Mouse (Mus musculus) forebrain, embryonic 14.5 days (tissue): ENCODE results near the gene Dmkn. TPM values are rescaled to one million over a fixed set of nuclear protein-coding genes. Genes with fewer than 3 reads are reported as not detected.

Experiments used
- ATAC-seq: fragments of 200-750 bp; cut with Nextera tagmentation; 2 replicates; pipeline ENCODE4 v1.8.0; 2017; ENCODE audit warnings: mild to moderate bottlenecking, moderate library complexity
- DNase-seq: peaks from one replicate; pipeline ENCODE4 v3.0.0-alpha.2; 2015; ENCODE audit warnings: low spot score
- H3K27ac ChIP-seq: fragments of 300-500 bp; sonication (generic); 2 replicates; pipeline ENCODE4 v1.5.1; 2014; ENCODE audit warnings: low read depth, mild to moderate bottlenecking, control low read depth, low read length, moderate library complexity
- H3K27me3 ChIP-seq: fragments of 300-500 bp; sonication (generic); replicated peaks from 2 replicates; pipeline ENCODE4 v1.6.1; 2014; ENCODE audit warnings: low read length, control low read depth, mixed read lengths; ENCODE audit not compliant: control insufficient read depth, insufficient read depth
- H3K36me3 ChIP-seq: fragments of 300-500 bp; sonication (generic); 2 replicates; pipeline ENCODE4 v1.6.1; 2014; ENCODE audit warnings: low read length, control low read depth; ENCODE audit not compliant: control insufficient read depth, insufficient read depth
- H3K4me1 ChIP-seq: fragments of 300-500 bp; sonication (generic); 2 replicates; pipeline ENCODE4 v1.6.1; 2014; ENCODE audit warnings: antibody characterized with exemption, low read length, control low read depth; ENCODE audit not compliant: control insufficient read depth, insufficient read depth
- H3K4me2 ChIP-seq: fragments of 300-500 bp; sonication (generic); 2 replicates; pipeline ENCODE4 v1.6.1; 2014; ENCODE audit warnings: mild to moderate bottlenecking, control low read depth, low read length
- H3K4me3 ChIP-seq: fragments of 300-500 bp; sonication (generic); 2 replicates; pipeline ENCODE4 v1.5.1; 2014; ENCODE audit warnings: low read depth, low read length, control low read depth
- H3K9ac ChIP-seq: fragments of 300-500 bp; sonication (generic); 2 replicates; pipeline ENCODE4 v1.6.1; 2014; ENCODE audit warnings: mild to moderate bottlenecking, low read length, control low read depth, moderate library complexity
- H3K9me3 ChIP-seq: fragments of 300-500 bp; sonication (generic); replicated peaks from 2 replicates; pipeline ENCODE4 v1.6.1; 2016; ENCODE audit warnings: low read length, control low read depth, mixed read lengths; ENCODE audit not compliant: control insufficient read depth
- WGBS: fragments of 180-500 bp; shearing (Covaris S2); extraction: QIAGEN DNeasy Blood & Tissue Kit; methylation state at CpG from one replicate; pipeline ENCODE4 v1.1.7; 2014; 5-methylcytosine and 5-hydroxymethylcytosine counted together
- polyA plus RNA-seq: library from polyadenylated mRNA; unstranded; fragments of >200 nt; fragmentation: Nextera tagmentation; extraction: Ambion mirVana; gene quantifications from 2 replicates; pipeline ENCODE4 v1.2.1, GENCODE M21; 2014

Gene Dmkn
- 0.74 and 0.88 TPM in 2 replicates for polyA plus RNA-seq

GRCm38 (mm10) chr7:30763456-30763855 is at the start of gene Dmkn:
Gene Dmkn (plus strand): TSS chr7:30763756.
- DNase-seq (no peak), ATAC-seq (no peak)
- H3K4me2 ChIP-seq, result no peak within 1 kb of the TSS
- no peaks in the 10 kb centered on the region for H3K36me3 ChIP-seq
- H3K27ac ChIP-seq, result no peak within 1 kb of the TSS
- H3K4me1 ChIP-seq, result no peaks in the 10 kb centered on the region
- H3K27me3 ChIP-seq, result no peaks in the 10 kb centered on the region
- H3K9ac ChIP-seq, result no peak within 1 kb of the TSS
- 39% methylated on average over 5 of the region's 5 CpGs for WGBS
- H3K4me3 ChIP-seq, result no peak within 1 kb of the TSS
- no peaks in the 10 kb centered on the region for H3K9me3 ChIP-seq

GRCm38 (mm10) chr7:30717006-30717715 is 46.4 kb upstream of the Dmkn start:
- H3K27me3 ChIP-seq, result peaks cover 11% of the 10 kb centered on the region
- H3K4me1 ChIP-seq, result peaks cover 4% of the 10 kb centered on the region
- H3K4me3 ChIP-seq, result peak overlapping the region; percentile 22
- H3K9me3 ChIP-seq, result no peaks in the 10 kb centered on the region
- 1% methylated on average over 43 of the region's 43 CpGs for WGBS
- ATAC-seq, result peak; percentile 89
- peak overlapping the region; percentile 29; the same call in 1 of the 2 replicates for H3K9ac ChIP-seq
- H3K27ac ChIP-seq, result no peak overlapping the region
- H3K36me3 ChIP-seq, result no peaks in the 10 kb centered on the region
- peak overlapping the region; percentile 56 for H3K4me2 ChIP-seq
- peak; percentile 89 for DNase-seq

GRCm38 (mm10) chr7:30717716-30718046 is 45.9 kb upstream of the Dmkn start:
- Histone ChIP-seq H3K9ac (peak overlapping the region; percentile 29; the same call in 1 of the 2 replicates), H3K9me3 (no peaks in the 10 kb centered on the region), H3K27ac (no peak overlapping the region), H3K4me2 (peak overlapping the region; percentile 56), H3K4me1 (peaks cover 4% of the 10 kb centered on the region), H3K27me3 (peaks cover 11% of the 10 kb centered on the region), H3K4me3 (peak overlapping the region; percentile 22), H3K36me3 (no peaks in the 10 kb centered on the region)
- no peak for DNase-seq
- 7% methylated on average over 14 of the region's 14 CpGs for WGBS
- no peak for ATAC-seq

- Histone ChIP-seq H3K4me3 (no peak overlapping the region), H3K9ac (no peak overlapping the region), H3K27ac (no peak overlapping the region), H3K4me1 (peaks cover 4% of the 10 kb centered on the region), H3K36me3 (no peaks in the 10 kb centered on the region), H3K27me3 (peaks cover 11% of the 10 kb centered on the region), H3K4me2 (no peak overlapping the region), H3K9me3 (no peaks in the 10 kb centered on the region)
- ATAC-seq, result no peak
- 95% methylated on average over 5 of the region's 5 CpGs for WGBS
- no peak for DNase-seq
Observed at GRCm38 (mm10) chr7:30719669-30720068, 43.9 kb upstream of the Dmkn start.

GRCm38 (mm10) chr7:30721286-30721685 is 42.3 kb upstream of the Dmkn start:
- no peak overlapping the region for H3K4me2 ChIP-seq
- H3K27ac ChIP-seq, result no peak overlapping the region
- WGBS, result 51% methylated on average over 7 of the region's 7 CpGs
- H3K36me3 ChIP-seq, result peaks cover under 1% of the 10 kb centered on the region; the same call in 1 of the 2 replicates
- H3K9ac ChIP-seq, result no peak overlapping the region
- DNase-seq, result peak; percentile 51
- no peak overlapping the region for H3K4me3 ChIP-seq
- no peaks in the 10 kb centered on the region for H3K9me3 ChIP-seq
- peaks cover 11% of the 10 kb centered on the region for H3K27me3 ChIP-seq
- H3K4me1 ChIP-seq, result peaks cover 4% of the 10 kb centered on the region
- no peak for ATAC-seq

- no peak overlapping the region for H3K4me2 ChIP-seq
- 72% methylated on average over 6 of the region's 6 CpGs for WGBS
- no peak overlapping the region for H3K4me3 ChIP-seq
- DNase-seq, result no peak
- H3K4me1 ChIP-seq, result peaks cover 4% of the 10 kb centered on the region; the same call in 1 of the 2 replicates
- ATAC-seq, result no peak
- no peaks in the 10 kb centered on the region for H3K27me3 ChIP-seq
- no peaks in the 10 kb centered on the region for H3K9me3 ChIP-seq
- no peak overlapping the region for H3K9ac ChIP-seq
- peaks cover 8% of the 10 kb centered on the region for H3K36me3 ChIP-seq
- no peak overlapping the region for H3K27ac ChIP-seq
Observed at GRCm38 (mm10) chr7:30723274-30723953, 40.1 kb upstream of the Dmkn start.

GRCm38 (mm10) chr7:30728214-30728613 is 35.3 kb upstream of the Dmkn start:
- 89% methylated on average over 6 of the region's 6 CpGs for WGBS
- Histone ChIP-seq H3K27ac (no peak overlapping the region), H3K36me3 (peaks cover 22% of the 10 kb centered on the region), H3K4me3 (peak overlapping the region; percentile 80; the same call in 1 of the 2 replicates), H3K4me2 (peak overlapping the region; percentile 84), H3K27me3 (no peaks in the 10 kb centered on the region), H3K4me1 (peaks cover 17% of the 10 kb centered on the region), H3K9ac (peak overlapping the region; percentile 90), H3K9me3 (no peaks in the 10 kb centered on the region)
- no peak for DNase-seq
- no peak for ATAC-seq

GRCm38 (mm10) chr7:30728739-30729395 is 34.7 kb upstream of the Dmkn start:
- H3K9me3 ChIP-seq, result no peaks in the 10 kb centered on the region
- peak overlapping the region; percentile 90 for H3K27ac ChIP-seq
- 8% methylated on average over 26 of the region's 26 CpGs for WGBS
- peaks cover 17% of the 10 kb centered on the region for H3K4me1 ChIP-seq
- DNase-seq, result no peak
- H3K9ac ChIP-seq, result peak overlapping the region; percentile 90
- peaks cover 26% of the 10 kb centered on the region for H3K36me3 ChIP-seq
- H3K27me3 ChIP-seq, result no peaks in the 10 kb centered on the region
- H3K4me3 ChIP-seq, result peak overlapping the region; percentile 80
- H3K4me2 ChIP-seq, result peak overlapping the region; percentile 84
- ATAC-seq, result peak; percentile 55
